Mouse (Mus musculus): Measurements from ENCODE around the gene Foxl1.

GRCm38 (mm10) chr8:121116591-121117185 lies 11.1 kb upstream of the Foxl1 start:
- TF ChIP-seq CTCF (IDR thresholded peaks at IDR 0.05; ENCODE audit: borderline replicate concordance, insufficient read depth, low read length) (no peak), POLR2A (IDR thresholded peaks at IDR 0.05; ENCODE audit: low read depth, low read length) (no peak)
